Mouse (Mus musculus): Measurements from ENCODE around the gene Cd79b. TPM values are rescaled to one million over a fixed set of nuclear protein-coding genes. Genes with fewer than 3 reads are reported as not detected.

Cd79b gene
- polyA plus RNA-seq, 1 experiment from 2014 or later, result 3.7 TPM

- Histone ChIP-seq H3K9me3 (replicated peaks) (no peaks in the 10 kb centered on the region), H3K9ac (no peak overlapping the region), H3K27me3 (no peaks in the 10 kb centered on the region), H3K4me1 (replicated peaks) (peaks cover 11% of the 10 kb centered on the region), H3K36me3 (no peaks in the 10 kb centered on the region), H3K27ac (no peak overlapping the region), H3K4me2 (no peak overlapping the region), H3K4me3 (replicated peaks) (no peak overlapping the region)
- ATAC-seq (ENCODE audit: low read depth) (no peak), DNase-seq (no peak)
- 44% methylated on average over 21 of the region's 21 CpGs for WGBS (ENCODE audit: insufficient replicate concordance)
Measured at GRCm38 (mm10) chr11:106318406-106319366, 4.1 kb upstream of the Cd79b start.

GRCm38 (mm10) chr11:106317801-106318200 is 3.2 kb upstream of the Cd79b start:
- H3K4me3 ChIP-seq (replicated peaks), result no peak overlapping the region
- no peaks in the 10 kb centered on the region for H3K27me3 ChIP-seq
- no peaks in the 10 kb centered on the region for H3K36me3 ChIP-seq
- H3K9me3 ChIP-seq (replicated peaks), result no peaks in the 10 kb centered on the region
- H3K4me1 ChIP-seq (replicated peaks), result peaks cover 17% of the 10 kb centered on the region
- no peak overlapping the region for H3K27ac ChIP-seq
- no peak overlapping the region for H3K4me2 ChIP-seq
- ATAC-seq (ENCODE audit: low read depth), result no peak
- no peak overlapping the region for H3K9ac ChIP-seq
- WGBS (ENCODE audit: insufficient replicate concordance), result 56% methylated on average over 7 of the region's 7 CpGs
- no peak for DNase-seq

- H3K9me3 ChIP-seq (replicated peaks), result no peaks in the 10 kb centered on the region
- no peak overlapping the region for H3K27ac ChIP-seq
- H3K36me3 ChIP-seq, result no peaks in the 10 kb centered on the region
- H3K27me3 ChIP-seq, result no peaks in the 10 kb centered on the region
- no peak for DNase-seq
- WGBS (ENCODE audit: insufficient replicate concordance), result 61% methylated on average over 1 of the region's 1 CpGs
- H3K9ac ChIP-seq, result no peak overlapping the region
- no peak overlapping the region for H3K4me2 ChIP-seq
- no peak overlapping the region for H3K4me3 ChIP-seq (replicated peaks)
- peaks cover 17% of the 10 kb centered on the region for H3K4me1 ChIP-seq (replicated peaks)
- no peak for ATAC-seq (ENCODE audit: low read depth)
Measured at GRCm38 (mm10) chr11:106316416-106316815, 1.9 kb upstream of the Cd79b start.

- H3K9ac ChIP-seq, result no peak overlapping the region
- peak overlapping the region; percentile 36 for H3K4me2 ChIP-seq
- H3K36me3 ChIP-seq, result no peaks in the 10 kb centered on the region
- DNase-seq (no peak), ATAC-seq (ENCODE audit: low read depth) (no peak)
- WGBS (ENCODE audit: insufficient replicate concordance), result 28% methylated on average over 5 of the region's 5 CpGs
- H3K4me3 ChIP-seq (replicated peaks), result peak overlapping the region; percentile 23; the same call in 1 of the 2 replicates
- no peaks in the 10 kb centered on the region for H3K27me3 ChIP-seq
- no peaks in the 10 kb centered on the region for H3K9me3 ChIP-seq (replicated peaks)
- H3K27ac ChIP-seq, result no peak overlapping the region
- H3K4me1 ChIP-seq (replicated peaks), result peaks cover 12% of the 10 kb centered on the region
Measured at GRCm38 (mm10) chr11:106313533-106313932, 1.0 kb downstream of the Cd79b start.

GRCm38 (mm10) chr11:106310123-106310522 is 4.4 kb downstream of the Cd79b start:
- Histone ChIP-seq H3K9ac (no peak overlapping the region), H3K36me3 (no peaks in the 10 kb centered on the region), H3K4me2 (no peak overlapping the region), H3K9me3 (replicated peaks) (no peaks in the 10 kb centered on the region), H3K4me3 (replicated peaks) (no peak overlapping the region), H3K27me3 (no peaks in the 10 kb centered on the region), H3K27ac (no peak overlapping the region), H3K4me1 (replicated peaks) (peaks cover 12% of the 10 kb centered on the region)
- no peak for DNase-seq
- ATAC-seq (ENCODE audit: low read depth), result no peak
- 73% methylated on average over 5 of the region's 5 CpGs for WGBS (ENCODE audit: insufficient replicate concordance)

GRCm38 (mm10) chr11:106308162-106308561 is 6.4 kb downstream of the Cd79b start:
- no peak overlapping the region for H3K27ac ChIP-seq
- no peak overlapping the region for H3K9ac ChIP-seq
- 68% methylated on average over 11 of the region's 11 CpGs for WGBS (ENCODE audit: insufficient replicate concordance)
- no peak overlapping the region for H3K4me3 ChIP-seq (replicated peaks)
- DNase-seq (no peak), ATAC-seq (ENCODE audit: low read depth) (no peak)
- H3K36me3 ChIP-seq, result no peaks in the 10 kb centered on the region
- H3K4me1 ChIP-seq (replicated peaks), result 0 out of 2 replicates have a peak, but pooled peaks cover under 1% of the 10 kb centered on the region
- no peak overlapping the region for H3K4me2 ChIP-seq
- no peaks in the 10 kb centered on the region for H3K9me3 ChIP-seq (replicated peaks)
- no peaks in the 10 kb centered on the region for H3K27me3 ChIP-seq

GRCm38 (mm10) chr11:106307432-106307831 is 7.1 kb downstream of the Cd79b start:
- H3K4me3 ChIP-seq (replicated peaks), result no peak overlapping the region
- no peaks in the 10 kb centered on the region for H3K27me3 ChIP-seq
- WGBS (ENCODE audit: insufficient replicate concordance), result 60% methylated on average over 5 of the region's 5 CpGs
- no peak overlapping the region for H3K4me2 ChIP-seq
- no peak overlapping the region for H3K9ac ChIP-seq
- no peak for ATAC-seq (ENCODE audit: low read depth)
- no peaks in the 10 kb centered on the region for H3K4me1 ChIP-seq (replicated peaks)
- no peak overlapping the region for H3K27ac ChIP-seq
- no peaks in the 10 kb centered on the region for H3K9me3 ChIP-seq (replicated peaks)
- no peaks in the 10 kb centered on the region for H3K36me3 ChIP-seq
- no peak for DNase-seq

GRCm38 (mm10) chr11:106306758-106307157 is 7.8 kb downstream of the Cd79b start:
- DNase-seq (no peak), ATAC-seq (ENCODE audit: low read depth) (no peak)
- Histone ChIP-seq H3K4me3 (replicated peaks) (no peak overlapping the region), H3K4me1 (replicated peaks) (no peaks in the 10 kb centered on the region), H3K27me3 (no peaks in the 10 kb centered on the region), H3K36me3 (no peaks in the 10 kb centered on the region), H3K4me2 (no peak overlapping the region), H3K9me3 (replicated peaks) (no peaks in the 10 kb centered on the region), H3K27ac (no peak overlapping the region), H3K9ac (no peak overlapping the region)
- WGBS (ENCODE audit: insufficient replicate concordance), result 72% methylated on average over 9 of the region's 9 CpGs

GRCm38 (mm10) chr11:106306065-106306385 is 8.5 kb downstream of the Cd79b start:
- no peak overlapping the region for H3K4me3 ChIP-seq (replicated peaks)
- no peaks in the 10 kb centered on the region for H3K27me3 ChIP-seq
- H3K9ac ChIP-seq, result no peak overlapping the region
- no peak for DNase-seq
- ATAC-seq (ENCODE audit: low read depth), result no peak
- no peaks in the 10 kb centered on the region for H3K36me3 ChIP-seq
- 73% methylated on average over 3 of the region's 3 CpGs for WGBS (ENCODE audit: insufficient replicate concordance)
- H3K9me3 ChIP-seq (replicated peaks), result no peaks in the 10 kb centered on the region
- no peak overlapping the region for H3K27ac ChIP-seq
- H3K4me2 ChIP-seq, result no peak overlapping the region
- no peaks in the 10 kb centered on the region for H3K4me1 ChIP-seq (replicated peaks)

GRCm38 (mm10) chr11:106305348-106306064 is 9.1 kb downstream of the Cd79b start:
- no peaks in the 10 kb centered on the region for H3K9me3 ChIP-seq (replicated peaks)
- H3K4me2 ChIP-seq, result no peak overlapping the region
- no peaks in the 10 kb centered on the region for H3K36me3 ChIP-seq
- no peaks in the 10 kb centered on the region for H3K4me1 ChIP-seq (replicated peaks)
- no peak overlapping the region for H3K27ac ChIP-seq
- DNase-seq (no peak), ATAC-seq (ENCODE audit: low read depth) (no peak)
- H3K4me3 ChIP-seq (replicated peaks), result no peak overlapping the region
- H3K27me3 ChIP-seq, result no peaks in the 10 kb centered on the region
- 58% methylated on average over 10 of the region's 10 CpGs for WGBS (ENCODE audit: insufficient replicate concordance)
- H3K9ac ChIP-seq, result no peak overlapping the region

- no peak overlapping the region for H3K4me2 ChIP-seq
- ATAC-seq (ENCODE audit: low read depth) (peak; percentile 53), DNase-seq (peak; percentile 42)
- H3K27me3 ChIP-seq, result no peaks in the 10 kb centered on the region
- H3K9ac ChIP-seq, result no peak overlapping the region
- no peak overlapping the region for H3K4me3 ChIP-seq (replicated peaks)
- H3K36me3 ChIP-seq, result no peaks in the 10 kb centered on the region
- 4% methylated on average over 2 of the region's 2 CpGs for WGBS (ENCODE audit: insufficient replicate concordance)
- no peak overlapping the region for H3K27ac ChIP-seq
- no peaks in the 10 kb centered on the region for H3K4me1 ChIP-seq (replicated peaks)
- no peaks in the 10 kb centered on the region for H3K9me3 ChIP-seq (replicated peaks)
Measured at GRCm38 (mm10) chr11:106302634-106303033, 11.9 kb downstream of the Cd79b start.
